Mouse (Mus musculus): Measurements from ENCODE around the gene Ttc30a1.

GRCm38 (mm10) chr2:75998692-75999091, 16.9 kb upstream of the Ttc30a1 start:
- TF ChIP-seq POLR2A (IDR thresholded peaks at IDR 0.05; ENCODE audit: low read depth, low read length), result no peak
- TF ChIP-seq CTCF (IDR thresholded peaks at IDR 0.05; ENCODE audit: extremely low read depth, insufficient read depth, insufficient read length, insufficient replicate concordance), result no peak
